Mouse (Mus musculus) telencephalon, adult 2 months (tissue): ENCODE measurements at regions not wholly inside any gene's neighbourhood (a gene's known extent, or its start where the extent isn't known, plus 50 kb on each side); places are given as distances from the start of the nearest gene placed in this dataset.

Source experiments
- DNase-seq: peaks from one replicate; pipeline ENCODE4 v3.0.0-alpha.2; 2011; ENCODE audit warnings: low read depth, low spot score

DNA sequence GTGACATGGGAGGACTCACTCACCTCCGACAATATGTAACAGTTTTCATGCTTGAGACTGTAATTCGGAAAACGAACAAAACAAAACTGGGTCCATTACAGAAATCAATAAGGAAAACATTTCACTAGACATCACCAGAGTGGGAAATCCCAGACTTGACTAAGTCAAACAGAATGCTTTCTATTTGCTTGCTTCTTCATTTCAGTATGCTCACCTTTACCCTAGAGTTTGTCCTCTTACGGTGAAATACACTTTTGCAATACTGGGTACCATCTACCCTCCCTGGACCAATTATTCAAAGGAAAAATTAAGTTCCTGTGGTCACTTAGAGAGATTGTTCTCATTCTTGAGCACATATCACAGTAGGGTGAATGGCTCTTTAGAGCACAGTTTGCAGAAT, 613.4 kb upstream of the 4930412O13Rik start:
- DNase-seq = no peak

DNA sequence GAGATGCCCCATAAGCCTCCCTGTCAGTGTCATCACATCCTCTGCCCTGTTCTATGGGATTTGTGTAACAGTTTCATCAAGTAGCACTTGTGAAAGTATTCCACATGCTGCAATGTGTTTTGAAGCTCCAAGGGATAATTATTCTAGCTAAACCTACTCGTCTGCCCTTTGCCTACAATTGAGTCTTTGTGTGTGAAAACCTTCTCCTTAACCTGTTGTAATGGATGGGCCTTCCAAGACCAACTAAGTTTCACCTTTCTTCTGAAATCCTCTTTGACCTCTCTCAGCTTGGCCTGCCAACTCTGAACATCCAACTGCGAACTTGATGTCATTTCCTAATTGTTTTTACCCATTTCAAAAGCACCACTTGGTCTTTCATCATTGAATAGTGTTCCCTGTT, 597.6 kb upstream of the 4930412O13Rik start:
- DNase-seq = no peak

- DNase-seq = no peak
Observed at GRCm38 (mm10) chr2:9285800-9286199, 595.3 kb upstream of the 4930412O13Rik start.

DNA sequence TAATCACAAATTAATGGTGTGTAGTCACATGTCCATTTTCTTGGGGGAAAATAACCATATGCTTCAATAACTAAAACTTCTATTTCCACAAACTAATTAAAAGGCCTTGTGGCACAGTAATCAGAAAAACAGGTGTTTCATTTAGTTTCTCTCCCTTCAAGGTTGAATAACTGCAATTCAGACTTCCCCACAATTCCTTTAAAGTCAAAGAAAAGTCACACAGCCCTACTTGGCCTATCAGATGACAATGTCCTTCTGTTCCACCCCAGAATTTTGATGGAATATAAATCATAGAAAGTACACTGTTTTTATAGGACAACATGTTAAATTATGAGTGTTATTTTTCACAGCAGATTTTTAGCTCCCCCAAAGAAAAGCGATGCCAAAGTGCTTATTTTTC, 594.0 kb upstream of the 4930412O13Rik start:
- DNase-seq = no peak

DNA sequence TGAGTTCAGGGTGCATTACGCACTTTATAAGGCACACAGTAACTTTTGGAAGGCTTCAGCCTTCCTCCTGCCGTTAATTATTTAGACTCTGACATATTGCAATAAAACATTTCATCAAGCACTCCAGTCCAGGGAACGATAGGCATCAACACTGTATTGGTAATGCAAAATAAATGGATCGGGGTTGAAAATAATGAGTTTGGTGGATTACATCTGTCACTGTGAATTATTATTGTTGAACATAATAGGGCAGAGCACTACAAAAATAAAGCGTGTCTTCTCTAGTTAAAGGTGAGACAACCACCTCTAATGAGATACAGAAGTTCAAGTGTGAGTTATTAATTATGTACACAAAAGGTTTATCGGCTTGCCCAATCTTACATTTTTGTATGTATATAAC, 593.4 kb upstream of the 4930412O13Rik start:
- DNase-seq = no peak

GRCm38 (mm10) chr2:9331630-9332352, 549.3 kb upstream of the 4930412O13Rik start:
- peak; percentile 51 for DNase-seq

GRCm38 (mm10) chr2:9348982-9349381, 532.1 kb upstream of the 4930412O13Rik start:
- no peak for DNase-seq

GRCm38 (mm10) chr2:9349994-9350393, 531.1 kb upstream of the 4930412O13Rik start:
- DNase-seq = no peak

GRCm38 (mm10) chr2:9352190-9352589, 528.9 kb upstream of the 4930412O13Rik start:
- no peak for DNase-seq

GRCm38 (mm10) chr2:9360020-9360419, 521.0 kb upstream of the 4930412O13Rik start:
- no peak for DNase-seq

- no peak for DNase-seq
Observed at GRCm38 (mm10) chr2:9367801-9368584, 513.1 kb upstream of the 4930412O13Rik start.

DNA sequence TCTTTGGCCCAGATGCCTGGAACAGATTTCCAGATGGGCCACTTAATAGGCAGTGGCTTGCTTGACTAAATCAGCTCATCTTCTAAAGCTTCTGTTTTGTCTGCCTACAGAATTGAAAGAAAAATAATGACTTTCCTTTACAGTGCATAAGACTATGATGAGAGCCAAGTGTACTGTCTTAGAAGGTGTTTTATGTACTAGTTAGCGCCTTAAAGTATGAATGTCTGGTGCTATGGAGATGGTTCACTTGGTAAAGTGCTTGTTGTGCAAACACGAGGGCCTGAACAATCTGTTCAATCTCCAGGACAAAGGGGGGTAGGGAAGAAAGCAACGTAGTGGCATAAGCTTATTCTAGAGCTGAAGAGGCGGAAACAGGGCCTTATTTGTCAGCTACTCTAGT, 511.5 kb upstream of the 4930412O13Rik start:
- DNase-seq = no peak

GRCm38 (mm10) chr2:9386566-9386965, 494.5 kb upstream of the 4930412O13Rik start:
- DNase-seq = no peak

DNA sequence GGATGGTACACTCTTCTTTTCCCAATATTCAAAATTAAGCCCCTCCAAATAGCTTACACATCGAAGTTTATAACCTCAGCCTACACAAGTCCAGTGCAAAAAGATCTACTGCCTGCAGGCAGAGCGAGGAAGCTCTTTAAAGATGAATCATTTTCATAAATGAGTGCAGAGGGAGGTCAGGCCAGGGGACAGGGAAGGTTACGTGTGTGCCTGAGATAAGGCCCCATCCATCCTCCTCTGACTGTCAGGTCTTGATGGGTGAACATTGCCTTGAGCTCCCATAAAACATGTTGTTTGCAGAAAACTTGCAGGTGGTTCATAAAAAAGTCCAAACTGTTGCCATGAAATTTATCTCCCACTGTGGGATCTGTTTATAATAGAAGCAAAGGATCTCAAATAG, 493.0 kb upstream of the 4930412O13Rik start:
- no peak for DNase-seq

- DNase-seq = no peak
Observed at GRCm38 (mm10) chr2:9395379-9395999, 485.6 kb upstream of the 4930412O13Rik start.

GRCm38 (mm10) chr2:9401461-9401860, 479.6 kb upstream of the 4930412O13Rik start:
- no peak for DNase-seq

GRCm38 (mm10) chr2:9402281-9402680, 478.8 kb upstream of the 4930412O13Rik start:
- no peak for DNase-seq

DNA sequence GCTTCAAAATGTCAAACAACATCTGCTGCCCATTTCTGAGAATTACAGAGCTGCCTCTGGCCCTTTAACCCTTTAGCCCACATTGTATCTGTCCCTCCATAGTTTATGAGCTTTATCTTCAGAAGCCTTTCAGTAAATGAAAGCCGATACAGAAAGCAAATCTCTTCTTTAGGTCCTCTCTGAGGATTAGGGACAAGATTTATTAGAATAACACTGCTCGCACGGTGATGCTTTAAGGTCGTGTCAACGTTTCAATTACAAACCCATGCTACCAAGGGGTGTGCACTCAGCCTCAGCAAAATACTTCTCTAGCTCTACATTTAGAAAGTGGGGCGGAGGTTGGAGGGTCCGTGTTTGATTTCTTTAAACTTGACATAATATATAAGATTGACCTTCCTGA, 472.0 kb upstream of the 4930412O13Rik start:
- DNase-seq = no peak

- no peak for DNase-seq
Observed at GRCm38 (mm10) chr2:9422686-9423085, 458.4 kb upstream of the 4930412O13Rik start.

- no peak for DNase-seq
Observed at GRCm38 (mm10) chr2:9423534-9423933, 457.5 kb upstream of the 4930412O13Rik start.

DNA sequence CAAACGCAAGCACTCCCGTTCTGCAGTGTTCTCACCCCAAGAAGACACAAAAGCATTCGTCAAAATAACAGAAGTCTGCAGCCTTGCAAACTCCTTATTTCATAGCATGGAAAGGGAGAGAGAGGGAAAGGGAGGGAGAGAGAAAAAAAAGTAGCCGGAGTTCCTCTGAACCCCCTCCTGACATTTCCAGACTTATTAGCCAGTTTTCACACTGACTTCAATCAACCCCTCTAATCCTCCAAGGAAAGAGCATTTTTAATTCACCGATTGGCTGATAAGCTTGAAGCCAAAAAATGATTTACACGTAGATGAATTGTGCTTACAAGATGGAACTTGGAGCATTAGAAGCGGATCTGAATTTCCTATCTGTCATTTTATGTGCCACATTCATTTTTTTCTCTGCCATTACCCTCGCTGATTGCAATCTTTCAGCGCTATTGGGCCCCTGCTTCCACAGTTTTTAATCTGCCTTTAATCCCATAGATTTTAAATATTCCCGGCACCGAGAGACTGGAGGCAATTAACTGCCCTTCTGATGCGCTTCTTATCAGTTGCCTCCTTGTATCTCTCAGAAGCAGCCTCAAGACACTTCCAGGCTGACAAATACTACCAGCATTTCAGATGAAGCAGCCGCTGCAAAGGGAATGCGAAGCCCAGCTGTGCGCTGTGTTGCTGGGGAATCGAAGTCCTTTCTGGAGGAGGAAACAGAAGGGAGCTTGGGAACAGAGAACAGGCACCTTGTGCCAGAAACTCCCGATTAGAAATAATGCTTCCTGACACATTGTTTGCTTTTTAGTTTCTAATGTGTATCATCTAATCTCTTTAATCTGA, 447.7 kb upstream of the 4930412O13Rik start:
- DNase-seq = peak; percentile 1
